Mouse (Mus musculus): ENCODE measurements at regions not wholly inside any gene's neighbourhood (a gene's known extent, or its start where the extent isn't known, plus 50 kb on each side); places are given as distances from the start of the nearest gene placed in this dataset.
A peak's percentile ranks its signal among the peaks of the same experiment; 100 is the strongest.

- DNase-seq, result no peak
These were observed 1649.2 kb downstream of the Efnb2 start for GRCm38 (mm10) chr8:7011881-7012280.

- DNase-seq, result no peak
These were observed 1669.5 kb downstream of the Efnb2 start for GRCm38 (mm10) chr8:6991516-6991915.

- no peak for DNase-seq
These were observed 1671.5 kb downstream of the Efnb2 start for GRCm38 (mm10) chr8:6989359-6990095.

- no peak for DNase-seq
These were observed 1687.1 kb downstream of the Efnb2 start for GRCm38 (mm10) chr8:6973961-6974360.

- peak; percentile 1 for DNase-seq
These were observed 1697.8 kb downstream of the Efnb2 start for GRCm38 (mm10) chr8:6963006-6963799.

GRCm38 (mm10) chr8:6958086-6958485 is 1703.0 kb downstream of the Efnb2 start:
- DNase-seq, result no peak

GRCm38 (mm10) chr8:6954251-6954650 is 1706.8 kb downstream of the Efnb2 start:
- DNase-seq, result no peak

GRCm38 (mm10) chr8:6922467-6922866 is 1738.6 kb downstream of the Efnb2 start:
- DNase-seq, result no peak

GRCm38 (mm10) chr8:6907682-6908081 is 1753.4 kb downstream of the Efnb2 start:
- DNase-seq, result no peak

GRCm38 (mm10) chr8:6891456-6891855 is 1769.6 kb downstream of the Efnb2 start:
- DNase-seq, result peak; percentile 28

GRCm38 (mm10) chr8:6886779-6887402 is 1774.2 kb downstream of the Efnb2 start:
- no peak for DNase-seq

- DNase-seq, result no peak
These were observed 1776.2 kb downstream of the Efnb2 start for GRCm38 (mm10) chr8:6884828-6885227.

- DNase-seq, result no peak
These were observed 1777.5 kb upstream of the Slc10a2 start for GRCm38 (mm10) chr8:6882626-6883025.

Measured in kidney, postnatal 14 days (tissue).